Mouse (Mus musculus) frontal cortex, adult 2 months (tissue): ENCODE results near the gene Morn1. TPM values are rescaled to one million over a fixed set of nuclear protein-coding genes. Genes with fewer than 3 reads are reported as not detected.

ENCODE experiments used
- DNase-seq, 2 experiments: peaks; one replicate each; pipeline ENCODE4 v3.0.0; 2022; ENCODE audit warnings: low spot score in 1 of 2; ENCODE audit errors: extremely low spot score in 1 of 2
- polyA plus RNA-seq: library from polyadenylated mRNA; depleted of rRNA; stranded (reverse); fragments of >200 nt; gene quantifications from 2 replicates; pipeline ENCODE4 v1.2.3, GENCODE M21; 2012

Morn1 gene
- polyA plus RNA-seq, 1 experiment: 18.6 TPM

DNA sequence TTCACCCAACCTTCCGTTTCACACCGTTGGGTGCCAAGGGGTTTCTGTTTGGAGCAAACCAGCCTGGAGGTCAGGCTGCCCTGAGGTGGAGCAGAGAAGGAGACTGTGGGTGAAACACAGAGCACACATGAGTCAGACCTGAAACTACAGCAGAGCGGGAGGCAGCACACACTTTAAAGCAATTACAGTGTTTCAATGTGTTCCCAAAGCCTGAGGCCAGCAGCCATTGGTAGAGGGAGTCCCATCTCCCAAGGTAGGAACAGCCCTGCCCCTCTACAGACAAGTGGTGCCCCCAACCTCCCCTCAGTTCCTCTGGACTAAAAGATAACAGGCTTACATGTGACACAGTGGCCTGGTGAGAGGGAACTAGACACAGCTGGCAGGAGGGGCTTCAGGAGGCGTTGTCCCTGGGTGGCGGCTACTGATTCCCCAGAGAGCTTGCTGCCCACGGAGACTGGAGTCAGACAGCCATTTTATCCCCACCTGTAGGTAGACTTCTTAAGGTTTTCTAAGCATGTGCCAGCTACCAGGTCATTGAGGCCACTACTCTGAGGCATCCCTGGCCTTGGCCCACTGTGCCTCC is 31.1 kb downstream of the Morn1 start:
- DNase-seq: no peak

DNA sequence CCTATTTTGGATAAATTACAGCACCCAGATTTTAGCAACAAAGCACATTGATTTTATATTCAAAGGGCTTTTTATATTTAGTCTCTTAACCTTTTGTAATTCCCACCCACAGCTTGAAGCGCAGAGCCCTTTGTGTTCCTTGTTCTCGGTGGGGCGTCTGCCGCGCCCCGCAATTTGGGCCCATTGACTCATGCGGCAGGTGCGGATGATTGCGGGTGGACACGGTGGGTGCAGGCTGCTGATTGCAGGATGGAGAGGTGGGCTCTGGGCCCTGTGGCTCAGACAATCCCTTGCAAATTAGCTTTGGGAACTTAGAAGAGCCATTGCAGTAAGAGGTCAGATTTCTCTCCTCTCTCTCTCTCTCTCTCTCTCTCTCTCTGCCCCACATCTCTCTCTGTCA is 31.9 kb downstream of the Morn1 start:
- DNase-seq: no peak

DNA sequence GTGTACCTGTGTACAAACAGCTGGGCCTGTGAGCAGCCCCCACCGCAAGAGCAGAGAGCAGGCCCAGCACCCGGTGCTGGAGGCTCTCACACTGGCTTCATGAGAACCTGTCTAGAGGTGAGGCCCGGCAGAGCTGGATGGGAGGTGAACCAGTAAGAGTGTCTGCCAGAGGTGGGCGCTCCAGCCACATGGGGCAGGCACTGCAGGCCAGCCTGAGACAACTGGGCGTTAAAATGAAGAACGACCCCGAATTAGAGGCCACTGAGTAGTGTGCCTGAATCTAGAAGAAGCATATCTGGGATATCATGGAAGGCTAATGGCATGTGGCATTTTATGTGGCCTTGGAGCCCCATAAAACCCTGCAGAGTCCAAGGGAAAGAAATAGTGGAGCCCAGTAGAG is 33.7 kb downstream of the Morn1 start:
- DNase-seq: no peak

- no peak for DNase-seq
These were observed 34.2 kb downstream of the Morn1 start for GRCm38 (mm10) chr4:155120583-155120982.

DNA sequence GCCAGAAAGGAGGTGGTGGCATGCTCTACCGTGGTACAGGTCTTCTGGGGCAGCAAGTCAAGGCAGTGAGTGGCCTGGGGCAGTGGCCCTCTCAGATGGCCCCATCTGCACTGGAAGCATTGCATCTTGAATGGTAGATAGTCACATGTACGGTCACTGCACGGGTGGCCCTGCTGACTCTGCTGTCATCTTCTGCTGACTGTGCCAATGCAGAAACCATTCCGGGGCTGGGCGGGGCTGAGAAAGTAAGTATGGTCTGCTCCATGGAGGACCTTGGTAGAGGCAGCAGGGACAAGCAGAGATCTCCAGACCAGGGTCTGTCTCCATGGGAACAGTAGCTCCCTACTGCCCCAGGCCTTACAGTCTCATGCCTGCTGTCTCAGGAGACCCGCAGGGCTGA is 34.8 kb downstream of the Morn1 start:
- DNase-seq: no peak

GRCm38 (mm10) chr4:155121915-155122443 is 35.6 kb downstream of the Morn1 start:
- no peak for DNase-seq

DNA sequence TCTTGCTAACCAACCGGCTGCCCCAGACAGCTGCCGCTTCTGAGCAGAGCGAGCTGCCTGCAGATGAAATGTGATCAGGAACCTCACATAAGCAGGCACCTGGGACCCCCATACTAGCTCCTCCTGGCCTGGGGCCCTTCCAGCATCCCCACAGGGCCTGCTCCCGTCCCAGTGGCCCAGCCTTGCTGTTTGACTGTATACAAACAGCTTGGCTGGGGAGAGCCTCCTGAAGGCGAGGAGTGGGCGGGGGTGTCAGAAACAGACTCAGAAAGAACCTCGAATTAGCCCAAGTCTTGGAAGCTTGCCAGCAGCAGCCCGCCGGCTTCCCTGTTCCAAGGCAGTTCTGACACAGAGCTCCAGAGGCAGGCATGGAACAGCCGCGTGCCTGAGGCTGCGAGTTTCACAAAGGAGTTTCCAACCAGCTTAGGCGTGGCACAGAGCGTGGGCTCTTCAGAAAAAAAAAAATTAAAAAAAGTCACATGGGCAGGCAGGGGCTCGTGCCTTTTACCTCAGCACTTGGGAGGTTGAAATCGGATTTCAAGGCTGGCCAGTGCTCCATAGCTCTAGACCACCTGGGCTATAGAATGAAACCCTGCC is 36.2 kb downstream of the Morn1 start:
- peak; percentile 97 to 98 for DNase-seq

- DNase-seq: no peak
These were observed 37.6 kb downstream of the Morn1 start for GRCm38 (mm10) chr4:155123868-155124534.

- no peak for DNase-seq
These were observed 38.9 kb downstream of the Morn1 start for GRCm38 (mm10) chr4:155125310-155125709.

DNA sequence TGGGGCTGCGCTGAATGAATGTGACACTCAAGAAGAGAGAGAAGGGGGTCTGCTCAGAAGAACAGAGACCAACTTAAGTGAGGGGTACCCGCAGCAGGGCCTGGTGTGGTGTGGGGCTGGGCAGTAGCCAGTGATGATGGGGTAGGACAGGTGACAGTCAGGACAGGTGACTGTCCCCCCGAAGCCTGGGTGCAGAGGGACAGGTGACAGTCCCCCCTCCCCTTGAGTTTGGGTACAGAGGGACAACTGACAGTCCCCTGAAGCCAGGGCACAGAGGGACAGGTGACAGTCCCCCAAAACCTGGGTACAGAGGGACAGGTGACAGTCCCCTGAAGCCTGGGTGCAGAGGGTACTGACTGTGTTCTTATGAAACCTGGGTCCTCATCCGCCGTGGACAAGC is 39.8 kb downstream of the Morn1 start:
- DNase-seq: no peak

DNA sequence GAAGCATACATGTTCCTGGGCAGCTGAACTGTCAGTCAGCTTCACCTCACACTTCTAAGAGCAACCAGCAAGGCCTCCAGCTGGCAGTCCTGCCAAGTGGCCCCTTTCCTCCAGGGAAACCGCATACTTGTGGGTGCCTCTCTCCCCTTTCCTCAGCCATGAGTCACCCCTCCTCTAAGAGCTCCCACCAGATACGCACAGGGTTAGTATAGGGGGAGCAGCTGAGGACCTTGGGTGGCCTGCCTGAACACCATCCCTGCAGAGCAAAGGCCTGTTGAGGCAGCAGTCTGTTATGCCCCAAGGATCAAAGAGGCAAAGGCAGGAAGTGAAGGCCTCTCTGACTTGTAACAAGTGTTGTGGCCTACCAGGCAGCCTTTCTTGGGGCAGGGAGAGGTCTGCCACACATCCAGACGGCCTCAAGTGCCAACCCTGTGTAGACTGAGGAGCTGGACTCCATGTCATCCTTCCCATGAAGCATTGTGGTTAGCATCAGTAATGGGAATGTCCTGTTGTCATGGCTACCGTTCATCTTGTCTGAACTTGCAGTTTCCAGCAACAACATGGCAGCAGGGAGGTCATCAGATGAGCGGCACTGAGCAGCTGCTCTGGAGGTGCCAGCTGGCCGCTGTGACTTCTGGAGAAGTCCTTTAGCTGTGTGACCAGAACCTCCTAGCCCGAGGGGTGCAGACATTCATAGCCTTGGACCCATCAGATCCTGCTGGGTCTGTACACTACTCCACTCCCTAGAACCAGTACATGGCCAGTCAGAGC is 40.4 kb downstream of the Morn1 start:
- no peak for DNase-seq

- DNase-seq: no peak
These were observed 42.0 kb downstream of the Morn1 start for GRCm38 (mm10) chr4:155128411-155128810.

DNA sequence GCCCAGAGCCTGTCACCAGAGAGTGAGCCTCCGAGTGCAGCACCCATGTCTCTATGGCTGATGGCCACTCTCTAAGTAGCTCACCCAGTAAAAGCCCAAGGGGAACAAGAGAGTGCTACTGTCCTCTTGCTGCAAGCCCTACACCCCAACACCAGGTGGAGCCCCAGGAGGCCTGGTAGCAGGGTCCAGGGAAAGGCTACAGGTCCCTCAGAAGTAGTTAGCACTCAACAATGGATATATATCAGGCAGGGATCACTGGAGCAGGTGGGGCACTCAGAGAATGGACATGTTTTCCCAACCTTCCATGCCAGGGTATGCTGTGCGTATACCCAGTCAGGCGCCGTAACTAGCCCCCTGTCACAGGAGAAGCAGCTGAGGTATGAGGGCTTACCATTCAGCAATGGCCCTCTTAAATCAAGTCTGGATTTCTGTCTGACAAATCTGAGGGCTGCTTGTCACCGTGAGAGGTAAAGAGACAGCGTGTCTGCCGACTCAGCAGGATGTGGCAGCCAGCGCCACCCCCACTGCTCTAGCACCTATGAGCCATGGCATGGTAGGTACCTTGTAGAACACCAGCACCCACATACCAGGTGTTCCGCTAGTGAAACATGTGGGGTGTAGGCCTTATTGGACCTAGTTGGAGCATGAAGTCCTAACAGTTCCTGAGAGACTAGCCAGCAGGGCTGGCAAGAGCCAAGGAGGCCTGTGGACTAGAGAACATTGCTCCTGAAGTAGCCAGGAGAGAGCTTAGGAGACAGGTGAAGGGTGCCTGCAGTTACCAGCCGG is 42.9 kb downstream of the Morn1 start:
- DNase-seq: peak in 1 of 2 experiments; percentile 64

GRCm38 (mm10) chr4:155129996-155130395 is 43.6 kb downstream of the Morn1 start:
- DNase-seq: peak; percentile 89 to 95

DNA sequence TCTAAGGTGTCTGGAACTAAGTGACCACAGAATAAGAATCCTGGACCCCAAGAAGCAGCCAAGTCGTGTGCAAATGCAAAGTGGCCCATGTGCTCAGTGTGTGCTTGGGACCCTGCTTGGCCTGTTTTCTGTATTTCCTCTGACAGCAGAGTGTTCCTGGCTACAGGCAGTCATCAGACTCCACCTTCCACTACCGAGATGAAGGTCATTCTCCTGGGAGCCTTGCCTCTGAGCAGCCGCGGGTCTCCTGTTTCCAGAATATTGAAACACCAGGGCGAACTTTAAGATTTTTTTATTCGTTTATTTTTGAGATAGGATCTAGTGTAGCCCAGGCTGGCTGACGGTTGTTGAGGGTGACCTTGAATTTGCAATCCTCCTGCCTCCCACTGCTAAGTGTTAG is 44.2 kb downstream of the Morn1 start:
- no peak for DNase-seq

- no peak for DNase-seq
These were observed 46.8 kb downstream of the Morn1 start for GRCm38 (mm10) chr4:155133188-155133587.

DNA sequence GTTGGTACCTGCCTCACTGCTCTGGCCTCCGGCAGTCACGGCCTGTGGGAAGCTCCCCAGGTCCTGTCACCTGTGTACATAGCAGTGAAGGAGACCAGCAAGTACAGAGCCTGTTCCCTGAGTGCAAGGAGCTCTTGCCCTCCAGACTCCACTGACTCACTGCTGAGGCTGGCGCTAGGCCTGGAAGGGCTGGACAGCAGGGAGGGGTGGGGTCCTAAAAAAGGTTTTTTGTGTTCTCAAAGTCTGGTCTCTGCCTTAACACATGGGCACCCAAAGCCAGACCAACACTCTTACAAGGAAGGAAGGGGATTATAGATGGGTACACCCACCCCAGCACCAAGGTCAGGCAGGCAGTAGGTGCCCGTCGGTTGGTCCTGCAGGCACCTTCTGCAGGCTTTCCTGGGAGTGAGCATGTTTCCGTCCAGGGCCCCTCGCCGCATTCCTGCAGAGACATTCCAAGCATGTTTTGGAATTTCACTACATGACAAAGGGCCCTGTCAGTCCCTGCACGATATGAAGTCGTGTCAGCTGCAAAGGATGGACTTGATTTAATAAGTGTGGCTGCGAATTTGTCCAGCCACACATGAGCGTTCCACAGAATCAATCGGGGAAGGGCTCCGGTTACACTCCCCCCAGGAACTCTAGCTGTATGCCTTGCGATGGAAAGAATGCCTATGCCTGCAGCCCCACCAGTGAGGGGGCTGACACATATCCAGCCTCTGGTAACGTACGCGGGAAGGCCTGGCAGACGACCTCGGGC is 47.5 kb downstream of the Morn1 start:
- DNase-seq: no peak

DNA sequence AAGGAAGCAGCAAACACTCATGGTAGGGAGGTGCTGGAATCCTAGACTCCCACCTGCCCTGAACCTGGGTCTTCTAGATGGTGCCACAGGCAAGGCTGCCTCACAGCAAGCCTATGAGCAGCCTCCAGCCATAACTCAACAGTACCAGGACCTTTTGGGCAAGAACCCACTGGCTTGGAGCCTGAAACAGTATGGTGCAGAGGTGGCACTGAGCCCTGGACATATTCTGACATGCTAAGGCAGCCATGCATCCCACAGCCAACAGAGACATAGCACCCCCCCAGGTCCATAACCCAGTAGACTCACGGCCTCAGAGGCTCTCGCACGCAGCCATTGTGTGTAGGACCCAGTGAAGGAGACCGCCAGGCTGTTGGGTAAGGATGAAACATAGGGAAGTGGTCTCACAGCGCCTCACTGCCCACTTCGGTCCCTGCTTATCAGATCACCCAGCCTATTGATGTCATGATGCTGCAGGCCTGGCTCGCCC is 48.4 kb downstream of the Morn1 start:
- DNase-seq: no peak

DNA sequence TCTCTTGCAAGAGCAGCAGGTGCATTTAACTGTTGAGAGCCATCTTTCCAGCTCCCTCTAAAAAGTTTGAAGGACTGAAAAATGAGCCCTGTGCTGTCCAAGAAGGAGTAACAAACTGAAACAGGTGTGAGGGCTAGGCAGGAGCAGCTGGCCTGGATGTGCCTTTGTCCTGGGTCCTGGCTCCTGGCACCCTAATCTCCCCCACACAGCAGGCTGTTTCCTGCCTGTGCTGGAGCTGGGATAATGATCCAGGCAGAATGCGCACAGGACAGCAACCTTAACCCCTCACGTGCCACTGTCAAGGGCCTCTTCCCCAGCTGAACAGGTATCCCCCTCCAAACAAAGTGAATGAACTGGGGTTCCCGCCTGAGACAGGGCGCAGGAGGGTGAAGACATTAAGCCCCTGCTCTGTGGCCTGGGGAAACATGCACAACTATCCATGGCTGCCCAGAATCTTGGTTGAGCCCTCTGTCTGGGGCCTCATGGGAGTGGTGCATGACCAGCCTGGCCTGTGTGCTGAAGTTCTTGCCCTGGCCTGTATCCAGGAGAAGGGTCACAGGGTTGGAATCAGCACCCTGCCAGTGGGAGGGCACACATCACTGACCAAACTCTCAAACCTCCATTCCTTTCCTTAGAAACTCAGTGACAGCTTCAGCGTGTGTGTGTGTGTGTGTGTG is 49.7 kb downstream of the Morn1 start:
- DNase-seq: no peak
